Mouse (Mus musculus) NIH3T3 (cell line): ENCODE results near the gene Cap2.

Source experiments
- DNase-seq: peaks from one replicate; pipeline ENCODE4 v3.0.0-alpha.2; 2012; ENCODE audit warnings: low read depth

Gene Cap2

DNA sequence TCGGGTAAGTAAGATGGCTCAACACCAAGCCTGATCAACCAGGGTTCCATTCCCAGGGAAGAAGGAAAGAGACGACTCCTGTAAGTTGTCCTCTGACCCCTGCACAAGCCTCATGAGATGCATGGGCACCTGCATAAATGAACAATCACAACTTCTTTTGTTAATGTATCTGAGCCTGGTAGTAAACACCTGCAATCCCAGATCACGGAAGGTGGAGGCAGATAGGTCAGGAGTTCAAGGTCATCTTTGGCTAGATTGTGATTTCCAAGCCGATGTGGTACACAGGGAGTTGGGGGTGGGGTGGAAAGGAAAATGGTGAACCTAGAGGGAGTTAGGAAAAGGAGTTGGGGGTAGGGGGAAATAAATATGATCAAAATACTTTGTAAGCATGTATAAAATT is 131.1 kb downstream of the Cap2 start:
- no peak for DNase-seq

DNA sequence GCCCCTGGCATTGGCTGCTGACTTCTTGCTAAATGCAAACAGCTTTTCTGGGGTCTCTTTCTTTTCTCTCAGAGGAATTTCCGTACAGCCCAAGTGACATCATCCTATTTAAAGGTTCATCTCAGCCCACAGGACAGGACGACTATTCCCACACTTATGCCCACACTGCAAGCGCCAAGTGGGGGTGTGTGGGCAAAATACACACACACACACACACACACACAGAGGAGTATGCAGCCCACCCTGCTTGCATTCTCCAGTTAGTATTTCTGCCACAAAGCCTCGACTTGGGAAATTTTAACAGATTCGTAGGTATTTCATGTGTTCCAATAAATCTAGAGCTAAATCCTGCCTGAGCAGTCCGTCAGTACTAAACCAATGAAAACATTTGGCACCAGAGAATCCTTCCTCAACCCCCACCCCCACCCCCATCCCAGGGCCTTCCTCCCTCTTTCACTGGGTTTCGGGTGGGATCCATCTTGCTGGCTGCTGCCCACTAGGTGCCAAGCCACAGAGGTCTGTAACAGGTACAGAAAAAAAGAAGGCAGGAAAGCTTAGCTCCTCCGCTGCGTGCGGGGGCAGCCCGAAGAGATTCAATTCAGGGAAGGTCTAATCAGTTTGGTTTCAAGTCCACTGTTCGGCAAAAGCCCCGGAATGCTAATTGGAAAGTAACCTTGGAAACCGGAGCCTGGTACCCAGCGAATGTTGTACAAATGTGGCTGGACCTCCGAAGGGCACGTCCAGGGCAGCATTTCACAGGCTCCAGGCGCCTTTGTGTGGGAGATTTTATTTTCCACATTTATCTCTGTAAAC is 131.9 kb downstream of the Cap2 start:
- DNase-seq = no peak

DNA sequence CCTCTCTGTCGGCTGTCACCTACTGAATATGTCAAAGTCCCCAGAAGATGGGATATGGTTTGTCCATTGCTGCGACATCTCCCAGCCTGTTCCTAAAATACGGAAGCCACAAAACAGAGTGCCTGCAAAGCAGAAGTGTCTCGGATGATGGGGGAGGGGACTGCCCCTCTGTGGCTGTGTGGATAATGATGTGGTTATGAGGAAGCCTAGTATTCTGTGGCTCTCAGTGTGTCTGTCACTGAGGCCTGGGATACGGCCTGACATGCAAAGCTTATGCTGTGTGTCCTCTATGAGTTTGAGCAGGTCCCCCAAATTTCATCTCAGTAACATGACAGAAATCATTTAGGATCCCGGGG is 132.5 kb downstream of the Cap2 start:
- DNase-seq = no peak

DNA sequence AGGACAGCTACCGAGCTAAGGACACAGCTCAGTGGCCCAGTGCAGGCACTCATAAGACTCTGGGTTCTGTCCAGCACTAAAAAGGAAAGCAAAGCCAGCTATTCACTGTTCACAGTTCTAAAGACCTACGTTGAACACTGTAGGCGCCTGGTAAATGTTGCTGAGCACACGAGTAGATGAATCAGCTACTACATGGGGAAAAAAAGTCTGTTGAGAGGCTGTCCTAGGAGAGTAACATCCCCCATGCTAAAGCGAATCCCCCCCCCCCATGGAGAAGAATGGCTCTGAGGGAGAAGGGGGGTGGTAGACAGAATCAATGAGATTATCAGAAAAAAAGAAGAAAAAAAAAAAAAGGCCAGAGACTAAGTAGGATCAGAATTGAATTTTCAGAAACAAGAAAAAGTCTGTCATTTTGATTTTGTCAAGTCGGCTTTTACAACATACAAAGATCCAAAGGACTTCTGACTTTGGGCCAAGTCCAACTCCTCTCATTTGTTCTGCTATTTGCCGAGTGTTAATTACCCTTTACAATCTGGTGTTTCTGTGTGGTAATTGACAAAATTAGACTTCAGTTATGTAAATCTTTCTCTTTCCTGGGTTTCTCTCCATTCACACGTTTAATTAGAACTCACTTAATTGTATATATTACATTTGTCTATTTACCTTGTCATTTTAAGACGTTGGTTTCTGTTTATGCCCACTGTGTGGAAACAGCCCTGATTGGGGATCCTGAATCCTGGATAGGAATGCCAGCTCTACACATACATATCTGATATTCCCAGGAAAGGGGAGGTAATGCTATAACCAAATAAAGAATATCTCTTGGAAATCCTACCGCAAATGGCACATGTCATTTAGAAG is 139.2 kb downstream of the Cap2 start:
- DNase-seq = no peak

DNA sequence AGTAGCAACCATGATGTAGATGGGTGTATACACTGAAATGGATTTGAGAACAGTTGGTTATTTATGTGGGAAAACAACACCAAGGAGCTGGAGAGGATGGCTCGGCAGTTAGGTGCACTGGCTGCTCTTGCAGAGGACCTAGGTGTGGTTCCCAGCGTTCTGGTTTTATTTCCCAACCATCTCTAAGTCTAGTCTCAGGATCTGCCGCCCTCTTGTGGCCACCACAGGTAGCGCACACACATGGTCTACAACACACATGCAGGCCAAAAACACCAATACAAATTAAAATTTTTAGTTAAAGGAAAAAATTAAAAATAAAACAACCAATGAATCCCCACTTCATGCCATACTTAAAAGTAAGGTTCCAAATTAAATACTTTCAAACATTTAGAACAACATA is 140.7 kb downstream of the Cap2 start:
- peak; percentile 5 for DNase-seq

DNA sequence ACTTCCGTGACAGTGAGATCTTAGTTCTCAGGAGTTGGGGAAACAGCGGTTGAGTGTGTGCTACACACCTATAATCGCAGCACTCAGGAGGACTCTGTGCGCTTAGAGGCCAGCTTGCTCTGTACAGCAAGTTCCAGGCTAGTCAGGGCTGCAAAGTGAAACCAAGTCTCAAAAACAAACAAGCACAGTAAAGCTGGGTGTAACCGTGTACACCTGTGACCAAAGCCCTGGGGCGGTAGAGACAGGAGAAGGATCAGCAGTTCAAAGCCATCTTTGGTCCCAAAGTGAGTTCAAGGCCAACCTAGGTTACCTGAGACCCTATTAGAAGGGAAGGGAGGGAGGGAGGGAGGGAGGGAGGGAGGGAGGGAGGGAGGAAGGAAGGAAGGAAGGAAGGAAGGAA is 142.5 kb downstream of the Cap2 start:
- no peak for DNase-seq

DNA sequence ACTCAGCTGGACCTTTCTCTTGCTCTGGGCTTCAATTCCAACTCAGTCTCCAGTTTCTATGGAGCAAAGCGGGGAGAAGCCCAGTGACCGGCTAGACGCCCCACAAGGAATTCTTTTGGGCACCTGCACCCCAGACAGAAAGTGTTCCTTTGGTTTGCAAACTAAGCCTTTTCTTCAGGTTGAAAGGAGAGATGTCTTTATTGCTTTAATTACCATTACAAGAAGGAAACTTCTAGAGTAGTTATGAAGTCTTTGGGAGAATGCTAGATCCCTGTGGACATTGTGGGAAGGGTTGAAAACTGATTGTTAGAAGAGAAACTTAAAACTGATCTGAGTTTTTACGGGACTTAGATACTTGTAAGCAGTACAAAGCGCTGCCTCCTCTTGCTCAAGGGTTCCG is 143.8 kb downstream of the Cap2 start:
- no peak for DNase-seq

DNA sequence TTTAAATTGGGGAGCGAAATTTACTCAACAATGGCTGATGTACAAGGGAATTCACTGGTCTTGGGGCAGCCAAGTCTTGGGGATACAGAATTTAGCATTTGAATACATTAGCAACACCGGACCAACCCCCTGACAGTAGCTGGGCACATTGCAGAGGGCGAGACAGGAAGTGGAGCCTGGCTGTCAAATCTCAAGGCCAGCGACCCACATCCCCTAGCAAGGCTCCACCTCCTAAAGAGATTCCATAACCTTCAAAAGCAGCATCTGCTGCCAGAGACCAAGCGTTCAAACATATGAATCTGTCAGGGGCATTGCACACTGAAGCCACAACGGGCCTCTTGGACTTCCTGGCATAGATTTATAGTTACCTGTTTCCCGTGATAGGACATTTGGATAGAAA is 150.2 kb downstream of the Cap2 start:
- no peak for DNase-seq

DNA sequence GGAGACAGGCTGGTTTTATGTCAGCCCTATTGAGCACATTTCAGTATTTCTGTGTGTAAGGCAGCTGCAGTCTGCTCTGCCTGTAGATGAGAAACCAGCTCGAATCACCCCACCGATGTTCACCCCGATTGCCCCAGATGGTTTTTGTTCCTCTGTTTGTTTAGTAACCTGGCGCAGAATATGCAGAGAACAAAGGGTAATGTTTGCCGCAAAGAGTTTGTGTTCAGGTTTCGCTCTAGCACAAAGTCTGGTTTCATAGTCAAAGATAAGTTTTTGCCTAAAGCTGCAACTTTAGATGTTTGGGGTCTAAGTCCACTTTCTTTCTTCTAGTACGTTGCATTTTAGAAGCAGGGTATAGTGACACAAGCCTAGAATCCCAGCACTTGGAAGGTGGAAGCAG is 151.0 kb downstream of the Cap2 start:
- DNase-seq = no peak

DNA sequence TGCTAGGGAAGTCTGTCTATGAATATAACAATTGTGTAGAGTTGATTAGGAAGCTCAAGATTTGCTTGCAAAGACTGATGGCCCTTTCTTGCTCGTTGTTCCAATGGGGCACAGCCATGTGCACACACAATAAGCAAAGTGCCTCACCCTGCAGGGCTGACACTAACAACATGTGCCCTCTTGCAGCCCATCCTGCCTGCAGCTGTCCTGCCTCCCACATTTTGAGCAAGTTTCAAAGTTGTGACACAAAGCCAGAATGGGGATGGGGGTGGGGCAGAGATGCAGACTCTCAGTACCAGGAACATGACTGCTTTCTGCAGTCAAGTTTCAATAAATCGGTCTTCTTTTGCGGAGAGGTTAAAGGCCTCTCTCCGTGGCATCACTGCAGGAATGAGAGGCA is 152.0 kb downstream of the Cap2 start:
- no peak for DNase-seq

DNA sequence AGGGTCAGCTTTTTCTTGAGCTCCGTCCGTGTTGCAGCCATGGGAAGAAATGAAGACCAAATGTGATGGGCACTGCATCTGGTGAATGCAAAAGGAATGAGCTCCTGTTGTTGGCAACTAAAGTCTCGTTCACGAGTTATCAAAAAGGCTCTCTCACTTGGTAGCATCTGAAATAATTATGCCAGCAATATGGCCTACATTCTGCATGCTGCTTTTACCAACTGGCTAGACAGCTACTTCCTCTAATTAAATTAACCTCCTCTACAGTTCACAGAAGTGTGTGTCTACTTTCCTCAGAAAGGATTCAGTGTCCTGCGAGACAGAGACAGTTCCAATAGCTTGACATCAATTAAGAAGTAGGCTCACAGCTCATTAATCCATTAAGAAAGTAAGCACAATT is 152.9 kb downstream of the Cap2 start:
- DNase-seq = no peak

DNA sequence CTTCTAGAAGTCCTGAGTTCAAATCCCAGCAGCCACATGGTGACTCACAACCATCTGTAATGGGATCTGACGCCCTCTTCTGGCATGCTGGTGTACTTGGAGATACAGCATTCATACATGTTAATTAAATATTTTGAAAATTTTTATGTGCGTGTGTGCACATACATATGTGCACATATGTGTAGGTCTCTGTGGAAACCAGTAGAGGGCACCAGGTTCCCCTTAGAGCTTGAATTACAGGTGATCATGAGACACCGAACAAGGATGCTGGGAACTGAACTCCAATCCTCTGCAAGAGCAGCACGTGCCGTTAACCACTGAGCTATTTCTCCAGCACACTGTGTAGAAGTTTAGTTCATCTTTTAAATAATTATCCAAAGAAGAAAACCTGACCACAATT is 157.6 kb downstream of the Cap2 start:
- no peak for DNase-seq

DNA sequence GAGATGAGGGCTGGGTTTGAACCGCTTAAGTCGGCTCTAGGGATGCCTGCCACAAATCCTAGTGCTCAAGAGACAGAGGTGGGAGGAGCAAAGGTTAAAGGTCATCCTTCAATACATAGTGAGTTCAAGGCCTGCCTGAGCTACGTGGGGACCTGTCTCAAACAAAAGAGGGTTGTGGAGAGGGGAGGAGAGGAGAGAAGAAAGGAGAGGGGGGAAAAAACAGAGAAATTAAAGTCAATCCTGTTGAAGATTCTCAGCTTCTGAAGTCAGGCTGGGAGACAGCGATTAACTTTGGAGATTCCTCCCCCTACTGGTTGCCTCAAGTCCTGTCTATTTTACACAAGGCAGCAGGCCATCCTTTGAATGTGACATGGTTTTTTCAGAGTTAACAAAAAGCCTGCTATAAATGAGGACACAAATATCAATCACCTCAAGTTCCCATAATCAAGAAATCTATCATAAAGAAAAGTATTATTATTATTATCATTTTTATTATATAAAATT is 161.9 kb downstream of the Cap2 start:
- peak; percentile 75 for DNase-seq

DNA sequence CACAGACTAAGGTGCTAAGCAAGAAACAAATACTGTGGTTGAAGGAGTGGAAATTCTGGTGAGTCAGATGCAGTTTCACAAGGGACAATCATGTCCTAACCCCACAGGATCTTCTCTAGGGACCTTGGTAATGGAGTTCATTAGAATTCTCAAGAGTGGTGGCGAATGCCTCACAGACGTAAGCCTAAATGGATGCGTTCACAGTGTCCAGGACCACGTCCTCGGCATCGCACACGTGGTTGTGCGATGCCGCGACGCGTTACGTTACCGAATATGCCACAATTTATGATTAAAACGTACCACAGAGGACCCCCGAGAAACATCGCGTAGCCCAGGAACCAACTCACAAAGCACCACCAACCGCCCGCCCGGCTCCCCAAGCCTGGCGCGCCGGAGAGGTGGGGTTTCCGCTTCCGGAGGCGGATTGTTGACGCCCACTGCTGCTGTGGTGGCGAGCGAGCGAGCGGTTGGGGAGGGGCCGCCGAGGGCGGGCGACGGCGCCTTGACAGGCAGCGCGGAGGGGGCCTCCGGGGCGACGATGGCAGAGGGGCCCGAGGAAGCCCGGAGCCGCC is 167.5 kb downstream of the Cap2 start, which contains the start of gene Fam8a1:
Gene Fam8a1, plus strand, starts transcription at position 475 of the 572 bp plus-strand sequence.
- peak; percentile 94 for DNase-seq

DNA sequence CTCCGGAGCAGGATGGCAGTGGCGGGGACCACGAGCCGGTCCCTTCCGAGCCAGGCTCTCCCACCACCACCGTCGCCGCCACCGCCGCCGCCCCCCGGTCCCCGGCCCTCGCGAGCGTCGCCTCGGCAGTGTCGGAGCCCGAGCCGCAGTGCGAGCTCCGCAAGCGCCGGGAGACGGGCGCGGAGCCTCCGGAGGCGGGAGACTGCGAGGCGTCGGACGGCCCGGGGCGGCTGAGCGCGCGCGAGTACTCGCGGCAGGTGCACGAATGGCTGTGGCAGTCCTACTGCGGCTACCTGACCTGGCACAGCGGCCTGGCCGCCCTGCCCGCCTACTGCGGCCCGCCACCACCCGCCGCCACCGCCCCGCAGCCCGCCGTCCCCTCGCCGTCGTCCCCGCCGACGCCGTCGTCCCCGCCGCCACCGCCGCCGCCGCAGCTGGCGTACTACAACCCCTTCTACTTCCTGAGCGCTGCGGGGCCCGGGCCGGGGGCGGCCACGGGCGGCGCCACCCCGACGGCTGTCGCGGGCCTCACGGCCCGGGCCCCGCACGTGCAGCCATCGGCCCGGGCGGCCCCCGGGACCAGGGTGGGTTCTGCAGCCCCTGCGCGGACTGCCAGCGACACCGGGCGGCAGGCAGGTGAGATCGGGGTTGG is 168.1 kb downstream of the Cap2 start:
- peak; percentile 38 for DNase-seq

DNA sequence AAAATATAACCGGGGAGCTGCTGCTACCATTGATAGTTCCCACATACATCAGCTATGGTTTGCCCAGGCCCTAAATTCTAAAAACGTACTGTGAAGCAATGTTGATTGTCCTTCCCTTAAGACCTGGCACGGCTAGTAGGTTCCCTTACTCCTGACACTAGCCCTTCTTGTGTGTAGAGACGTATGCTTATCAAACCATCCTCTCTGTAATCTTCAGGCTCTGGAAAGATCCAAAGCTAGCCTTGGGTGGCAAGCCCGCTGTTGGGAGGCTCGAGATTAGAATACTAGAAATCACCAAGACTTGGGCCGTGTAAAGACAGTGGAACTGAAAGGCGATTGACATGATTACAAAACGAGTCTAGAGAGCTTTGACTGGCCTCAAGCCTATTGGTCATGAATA is 168.9 kb downstream of the Cap2 start:
- no peak for DNase-seq

DNA sequence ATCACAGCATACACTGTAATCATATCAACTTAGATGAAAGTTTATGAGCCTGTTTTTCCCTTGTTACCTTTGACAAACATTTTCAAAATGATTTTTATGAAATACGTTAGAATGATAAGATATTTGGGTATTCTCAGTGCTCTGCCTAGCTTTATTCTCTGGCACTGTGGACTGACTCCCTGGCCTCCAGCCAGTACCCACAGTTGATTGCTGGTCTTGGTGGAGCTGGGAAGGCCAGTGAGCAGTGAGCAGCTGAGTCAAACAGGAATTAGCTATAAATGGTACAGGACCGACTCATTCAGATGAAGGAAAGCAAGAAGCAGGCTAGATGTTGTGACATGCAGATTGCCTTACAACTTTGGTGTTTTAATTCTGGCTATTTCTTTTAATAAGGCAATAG is 173.0 kb downstream of the Cap2 start:
- DNase-seq = peak; percentile 36

DNA sequence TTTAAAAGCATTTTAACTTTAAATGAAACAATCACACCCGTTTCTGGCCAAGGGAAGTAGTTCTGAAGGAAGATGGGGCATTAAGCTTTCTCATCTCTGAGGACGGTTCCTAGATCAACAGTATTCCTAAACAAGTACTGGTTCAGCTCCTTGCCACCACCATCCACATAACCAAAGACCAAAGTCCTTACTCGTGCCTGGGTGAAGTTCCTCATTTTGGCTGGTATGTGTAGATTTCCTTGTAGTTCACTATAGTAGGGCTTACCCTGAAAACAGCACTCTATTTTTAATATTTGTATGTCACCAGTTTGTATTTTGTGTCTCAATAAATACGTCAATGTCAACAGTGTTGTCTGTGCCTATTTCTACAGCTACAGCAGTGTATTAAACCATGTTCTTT is 176.1 kb downstream of the Cap2 start:
- DNase-seq = no peak

DNA sequence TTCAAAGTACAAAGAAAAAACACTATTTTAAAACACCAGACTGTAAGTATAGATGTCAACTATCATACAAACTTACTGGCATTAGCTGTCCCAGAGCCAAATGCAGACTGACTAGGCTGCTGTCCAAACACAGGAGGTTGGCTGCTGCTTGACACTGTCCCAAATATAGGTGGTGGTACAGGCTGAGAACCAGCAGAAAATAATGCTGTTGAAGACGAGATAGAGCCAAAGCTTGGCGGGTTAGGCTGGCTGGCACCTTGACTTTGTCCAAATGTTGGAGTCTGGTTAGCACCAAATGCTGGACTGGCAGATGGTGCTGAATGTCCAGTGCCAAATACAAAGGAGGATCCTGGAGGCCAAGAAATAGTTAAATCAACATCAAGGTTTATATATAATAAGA is 181.3 kb downstream of the Cap2 start:
- no peak for DNase-seq

DNA sequence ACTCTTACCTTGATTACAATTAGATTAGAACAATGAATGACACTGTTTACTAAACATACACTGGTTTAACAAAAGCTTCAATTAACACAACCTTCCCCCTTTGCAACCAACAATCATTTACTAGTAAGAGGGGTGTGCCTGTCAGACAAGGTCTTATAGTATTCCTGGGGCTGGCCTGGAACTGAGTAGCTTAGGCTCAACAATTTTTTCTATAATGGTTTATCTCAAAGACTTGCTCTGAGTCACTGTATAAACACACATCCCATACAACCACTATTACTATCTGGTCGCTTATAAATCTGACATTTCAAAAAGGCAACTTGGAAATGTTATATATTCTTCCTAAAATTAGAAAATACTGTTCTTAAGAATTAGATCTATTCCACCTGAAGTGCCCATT is 181.7 kb downstream of the Cap2 start:
- no peak for DNase-seq

DNA sequence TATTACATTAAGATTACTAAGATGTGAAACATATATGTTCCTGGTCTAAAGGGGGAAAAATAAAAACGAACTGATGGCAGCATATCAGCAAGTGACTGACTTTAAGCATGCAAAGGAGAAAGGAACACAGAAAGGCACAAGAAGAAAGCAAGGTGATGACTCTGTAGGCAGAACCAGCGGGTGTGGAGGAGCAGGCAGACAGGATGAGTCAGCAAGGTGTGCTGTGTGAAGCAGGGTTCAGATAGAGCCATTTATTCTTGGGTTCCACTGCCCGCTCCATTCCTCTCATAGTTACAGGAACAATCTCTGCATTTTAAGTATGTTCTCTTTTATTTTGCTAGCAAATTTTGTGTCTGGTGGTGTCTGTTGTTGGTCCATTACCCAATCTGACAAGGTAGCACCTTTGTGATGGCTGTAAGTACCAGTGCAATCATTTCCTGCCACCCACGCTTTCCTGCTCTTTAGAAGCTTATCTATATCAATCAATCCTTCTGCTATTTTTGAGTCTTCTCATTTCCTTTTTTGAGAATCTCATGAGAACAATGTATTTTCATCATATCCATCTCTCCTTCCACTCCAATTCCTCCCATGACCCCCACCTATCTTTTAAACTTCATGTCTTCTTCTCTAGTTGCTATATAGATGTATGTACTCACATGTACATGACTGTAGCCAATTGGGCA is 189.1 kb downstream of the Cap2 start:
- DNase-seq = no peak
